Comparison of ENCODE assay signal across 8 mouse cellular contexts in the genomic region with DNA sequence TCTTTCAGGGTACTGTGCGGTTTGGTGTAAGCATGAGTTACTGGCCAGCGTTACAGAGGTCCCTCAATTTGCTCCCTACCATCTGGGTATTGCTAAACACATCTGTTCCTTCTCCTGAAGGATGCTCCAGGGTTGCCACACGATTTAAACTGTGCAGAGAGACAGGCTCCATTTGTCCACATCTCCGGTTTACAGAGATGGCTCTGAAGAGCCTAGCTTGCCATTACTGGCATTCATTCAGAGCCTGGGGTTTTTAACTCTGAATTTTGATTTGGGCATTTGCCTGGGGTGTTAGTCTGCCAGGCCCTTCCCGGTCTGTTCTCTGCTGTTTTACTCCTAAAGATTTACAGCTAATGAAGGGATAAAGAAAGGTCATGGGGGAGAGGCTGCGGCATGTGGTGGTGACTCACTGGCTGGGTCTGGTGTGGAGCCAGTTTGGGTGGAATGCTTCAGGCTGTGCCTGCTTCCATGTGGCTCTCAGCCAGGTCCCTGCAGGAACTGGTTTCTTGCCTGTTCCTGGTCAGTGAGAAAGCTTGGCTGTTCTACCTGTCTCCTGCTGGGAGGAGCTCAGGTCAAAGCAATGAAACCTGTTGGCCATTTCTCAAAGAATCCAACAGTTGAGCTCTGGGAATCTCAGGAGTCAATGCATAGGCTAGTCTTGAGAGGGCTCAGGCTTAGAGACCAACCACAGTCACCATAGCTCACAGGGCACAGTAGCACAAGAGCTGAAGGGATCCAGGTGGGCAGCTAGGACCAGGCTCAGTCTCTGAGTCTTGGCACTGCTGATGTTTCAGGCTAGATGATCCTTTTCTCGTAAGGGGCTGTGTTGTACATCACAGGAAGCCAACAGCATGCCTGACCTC.
A peak's percentile ranks its signal among the peaks of the same experiment; 100 is the strongest.
DNase-seq lines count a peak whose midpoint lies in the region; ATAC-seq lines count a peak whose summit lies in the region.

No protein-coding gene starts in this region.

- no peak overlapping the region for H3K4me3 ChIP-seq in midbrain, embryonic 12.5 days
- H3K4me3 ChIP-seq in midbrain, embryonic 11.5 days (ENCODE audit: low read depth, low read length) = no peak overlapping the region
- H3K4me3 ChIP-seq in heart, embryonic 13.5 days = no peak overlapping the region
- H3K4me3 ChIP-seq in kidney, embryonic 16.5 days (ENCODE audit: low read length) = no peak overlapping the region

- H3K9ac ChIP-seq in midbrain, embryonic 12.5 days (replicated peaks) = no peak overlapping the region
- H3K9ac ChIP-seq in midbrain, embryonic 11.5 days (ENCODE audit: low read length) = no peak overlapping the region
- no peak overlapping the region for H3K9ac ChIP-seq in heart, embryonic 13.5 days
- no peak overlapping the region for H3K9ac ChIP-seq in kidney, embryonic 16.5 days (replicated peaks; ENCODE audit: low read length)

- DNase-seq in midbrain, embryonic 11.5 days (ENCODE audit: low spot score, missing footprints) = no peak
- peak; percentile 98 to 99 for DNase-seq in cerebellum, postnatal 36 days
- peak; percentile 81 for DNase-seq in lung, postnatal 36 days
- DNase-seq in urinary bladder, adult 2 months (ENCODE audit: low spot score) = peak; percentile 64

- no peaks in the 10 kb centered on the region for H3K36me3 ChIP-seq in midbrain, embryonic 12.5 days
- H3K36me3 ChIP-seq in midbrain, embryonic 11.5 days (ENCODE audit: control insufficient read depth, insufficient read depth, low read length) = no peaks in the 10 kb centered on the region
- H3K36me3 ChIP-seq in heart, embryonic 13.5 days = no peaks in the 10 kb centered on the region
- H3K36me3 ChIP-seq in kidney, embryonic 16.5 days (ENCODE audit: insufficient read depth, low read length) = no peaks in the 10 kb centered on the region

- H3K9me3 ChIP-seq in midbrain, embryonic 12.5 days = no peaks in the 10 kb centered on the region
- H3K9me3 ChIP-seq in midbrain, embryonic 11.5 days (ENCODE audit: control insufficient read depth, low read length) = no peaks in the 10 kb centered on the region
- no peaks in the 10 kb centered on the region for H3K9me3 ChIP-seq in heart, embryonic 13.5 days
- H3K9me3 ChIP-seq in kidney, embryonic 16.5 days (ENCODE audit: low read length) = no peaks in the 10 kb centered on the region

- ATAC-seq in midbrain, embryonic 12.5 days (ENCODE audit: low FRiP score, low read depth) = 0 out of 2 replicates have a peak, but pooled peaks have one; percentile 9
- no peak for ATAC-seq in midbrain, embryonic 11.5 days (ENCODE audit: low FRiP score)
- ATAC-seq in heart, embryonic 13.5 days (ENCODE audit: extremely low read depth, insufficient number of reproducible peaks, low FRiP score, low TSS enrichment) = no peak; the same call in 1 of the 2 replicates
- peak; percentile 88 for ATAC-seq in kidney, embryonic 16.5 days (ENCODE audit: low FRiP score, low TSS enrichment)
- ATAC-seq in megakaryocyte, adult 5-6 weeks (ENCODE audit: poor library complexity, severe bottlenecking) = no peak

- no peak overlapping the region for H3K27ac ChIP-seq in midbrain, embryonic 12.5 days (replicated peaks)
- H3K27ac ChIP-seq in midbrain, embryonic 11.5 days (ENCODE audit: low read depth, low read length) = no peak overlapping the region
- H3K27ac ChIP-seq in heart, embryonic 13.5 days (replicated peaks) = peak overlapping the region; percentile 73
- H3K27ac ChIP-seq in kidney, embryonic 16.5 days (ENCODE audit: low read length) = peak overlapping the region; percentile 35; the same call in 1 of the 2 replicates

- H3K4me2 ChIP-seq in midbrain, embryonic 12.5 days (replicated peaks) = no peak overlapping the region
- no peak overlapping the region for H3K4me2 ChIP-seq in midbrain, embryonic 11.5 days
- no peak overlapping the region for H3K4me2 ChIP-seq in heart, embryonic 13.5 days
- H3K4me2 ChIP-seq in kidney, embryonic 16.5 days (replicated peaks; ENCODE audit: low read depth, low read length) = no peak overlapping the region

- peaks cover 12% of the 10 kb centered on the region; the same call in 1 of the 2 replicates for H3K4me1 ChIP-seq in midbrain, embryonic 12.5 days
- no peaks in the 10 kb centered on the region for H3K4me1 ChIP-seq in midbrain, embryonic 11.5 days (ENCODE audit: control insufficient read depth, insufficient read depth, low read length)
- peaks cover 47% of the 10 kb centered on the region for H3K4me1 ChIP-seq in heart, embryonic 13.5 days
- H3K4me1 ChIP-seq in kidney, embryonic 16.5 days (ENCODE audit: insufficient read depth, low read length) = peaks cover 14% of the 10 kb centered on the region

- 63% methylated on average over 7 of the region's 7 CpGs for WGBS in midbrain, embryonic 12.5 days
- WGBS in midbrain, embryonic 11.5 days = 75% methylated on average over 7 of the region's 7 CpGs
- 70% methylated on average over 7 of the region's 7 CpGs for WGBS in heart, embryonic 13.5 days
- WGBS in kidney, embryonic 16.5 days = 39% methylated on average over 7 of the region's 7 CpGs

- no peaks in the 10 kb centered on the region for H3K27me3 ChIP-seq in midbrain, embryonic 12.5 days
- no peaks in the 10 kb centered on the region for H3K27me3 ChIP-seq in midbrain, embryonic 11.5 days (ENCODE audit: control insufficient read depth, insufficient read depth, low read length)
- H3K27me3 ChIP-seq in heart, embryonic 13.5 days (replicated peaks) = no peaks in the 10 kb centered on the region
- no peaks in the 10 kb centered on the region for H3K27me3 ChIP-seq in kidney, embryonic 16.5 days (ENCODE audit: insufficient read depth, low read length)

Comparison
In these comparisons a context has a peak if more than half of its experiments do, and no peak if none do; other contexts are left out.
1. ATAC-seq: peak in midbrain, embryonic 12.5 days (single experiment) and kidney, embryonic 16.5 days (single experiment); none in midbrain, embryonic 11.5 days (single experiment), heart, embryonic 13.5 days (single experiment) and megakaryocyte, adult 5-6 weeks (single experiment).
2. H3K27ac ChIP-seq: peak in heart, embryonic 13.5 days (single experiment) and kidney, embryonic 16.5 days (single experiment); none in midbrain, embryonic 12.5 days (single experiment) and midbrain, embryonic 11.5 days (single experiment).